Mouse (Mus musculus) layer of hippocampus, adult 18-20 months (tissue): ENCODE measurements around the gene Abl1. TPM values are rescaled to one million over a fixed set of nuclear protein-coding genes. Genes with fewer than 3 reads are reported as not detected.

Experiments used
- DNase-seq, 2 experiments: peaks; one replicate each; pipeline ENCODE4 v3.0.0; 2022; ENCODE audit warnings: low spot score in 2 of 2
- total RNA-seq, 2 experiments: library from RNA; stranded (reverse); gene quantifications; 2 replicates each; pipeline ENCODE4 v1.2.3; 2021

The Abl1 gene
- total RNA-seq, 2 experiments from 2014 or later, result 42.5 to 46.0 TPM

- DNase-seq, result no peak
Measured at GRCm38 (mm10) chr2:31782958-31783602, 94.9 kb downstream of the Abl1 start.

DNA sequence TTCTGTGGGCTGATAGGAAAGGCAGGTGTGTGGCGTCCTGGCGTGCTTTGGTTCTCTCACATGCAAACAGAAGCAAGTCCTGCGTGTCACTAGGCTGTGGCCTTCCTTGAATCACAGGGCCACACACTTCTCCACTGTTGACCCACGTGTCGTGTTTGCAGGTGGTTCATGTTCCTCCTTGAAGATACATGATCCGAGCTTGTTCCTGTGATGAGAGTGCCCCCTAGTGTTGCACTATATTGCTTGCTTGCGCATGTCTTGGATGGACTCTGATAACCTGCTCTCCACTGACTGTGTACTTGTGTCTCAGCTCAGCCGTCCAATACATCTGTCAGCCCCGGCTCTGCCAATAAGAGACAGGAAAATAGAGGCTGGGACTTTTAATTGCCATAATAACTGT is 96.9 kb downstream of the Abl1 start:
- peak; percentile 73 to 94 for DNase-seq

DNA sequence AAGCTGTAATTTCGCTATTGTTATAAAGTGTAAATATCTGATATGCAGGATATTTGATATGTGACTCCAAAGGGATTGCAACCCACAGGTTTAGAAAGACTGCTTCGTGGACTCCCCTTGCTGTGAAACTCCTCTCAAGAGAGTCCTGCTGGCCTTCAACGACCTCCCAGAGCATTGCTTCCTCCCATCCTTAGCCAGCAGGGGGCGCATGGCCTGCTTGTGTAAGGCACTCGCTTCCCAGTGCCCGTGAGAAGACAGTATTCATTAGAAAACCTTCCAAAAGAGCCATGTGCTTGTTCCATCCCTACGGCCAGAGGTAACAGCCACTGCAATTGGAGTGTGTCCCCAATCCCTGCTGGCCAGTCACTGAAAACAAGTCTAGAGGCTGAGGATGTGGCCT is 98.9 kb downstream of the Abl1 start:
- DNase-seq, result peak; percentile 58 to 84

- no peak for DNase-seq
Measured at GRCm38 (mm10) chr2:31788227-31788626, 100.1 kb downstream of the Abl1 start.

GRCm38 (mm10) chr2:31789215-31789614 is 101.0 kb downstream of the Abl1 start:
- no peak for DNase-seq

DNA sequence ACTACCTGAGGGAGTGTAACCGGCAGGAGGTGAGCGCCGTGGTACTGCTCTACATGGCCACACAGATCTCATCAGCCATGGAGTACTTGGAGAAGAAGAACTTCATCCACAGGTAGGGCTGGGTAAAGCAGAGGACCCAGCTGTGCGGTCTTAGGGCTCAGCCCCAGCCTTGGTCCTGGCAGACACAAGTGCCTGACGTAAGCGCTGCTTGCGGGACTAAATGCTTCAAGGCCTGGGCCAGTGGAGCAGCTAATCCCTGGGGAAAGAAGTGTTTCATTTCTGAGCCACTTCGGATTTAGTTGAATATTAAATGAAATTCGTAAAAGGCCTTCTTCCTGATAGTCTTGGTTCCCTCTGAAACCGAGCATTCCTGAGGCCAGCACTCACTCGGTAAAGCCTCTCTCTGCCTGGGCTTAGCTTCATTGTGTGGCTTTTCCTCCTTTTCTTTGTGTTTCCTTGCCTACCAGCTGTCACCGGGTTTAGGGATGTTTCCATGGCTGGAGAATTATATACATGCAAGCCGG is 102.6 kb downstream of the Abl1 start:
- no peak for DNase-seq

- DNase-seq, result no peak
Measured at GRCm38 (mm10) chr2:31791260-31791659, 103.1 kb downstream of the Abl1 start.

- DNase-seq, result no peak
Measured at GRCm38 (mm10) chr2:31792611-31793010, 104.4 kb downstream of the Abl1 start.

GRCm38 (mm10) chr2:31796943-31797342 is 108.8 kb downstream of the Abl1 start:
- DNase-seq, result no peak

- no peak for DNase-seq
Measured at GRCm38 (mm10) chr2:31801416-31801815, 113.2 kb downstream of the Abl1 start.

GRCm38 (mm10) chr2:31802811-31803210 is 114.6 kb downstream of the Abl1 start:
- DNase-seq, result no peak

GRCm38 (mm10) chr2:31803480-31803879 is 115.3 kb downstream of the Abl1 start:
- DNase-seq, result no peak

GRCm38 (mm10) chr2:31806639-31807382 is 118.6 kb downstream of the Abl1 start:
- DNase-seq, result no peak

DNA sequence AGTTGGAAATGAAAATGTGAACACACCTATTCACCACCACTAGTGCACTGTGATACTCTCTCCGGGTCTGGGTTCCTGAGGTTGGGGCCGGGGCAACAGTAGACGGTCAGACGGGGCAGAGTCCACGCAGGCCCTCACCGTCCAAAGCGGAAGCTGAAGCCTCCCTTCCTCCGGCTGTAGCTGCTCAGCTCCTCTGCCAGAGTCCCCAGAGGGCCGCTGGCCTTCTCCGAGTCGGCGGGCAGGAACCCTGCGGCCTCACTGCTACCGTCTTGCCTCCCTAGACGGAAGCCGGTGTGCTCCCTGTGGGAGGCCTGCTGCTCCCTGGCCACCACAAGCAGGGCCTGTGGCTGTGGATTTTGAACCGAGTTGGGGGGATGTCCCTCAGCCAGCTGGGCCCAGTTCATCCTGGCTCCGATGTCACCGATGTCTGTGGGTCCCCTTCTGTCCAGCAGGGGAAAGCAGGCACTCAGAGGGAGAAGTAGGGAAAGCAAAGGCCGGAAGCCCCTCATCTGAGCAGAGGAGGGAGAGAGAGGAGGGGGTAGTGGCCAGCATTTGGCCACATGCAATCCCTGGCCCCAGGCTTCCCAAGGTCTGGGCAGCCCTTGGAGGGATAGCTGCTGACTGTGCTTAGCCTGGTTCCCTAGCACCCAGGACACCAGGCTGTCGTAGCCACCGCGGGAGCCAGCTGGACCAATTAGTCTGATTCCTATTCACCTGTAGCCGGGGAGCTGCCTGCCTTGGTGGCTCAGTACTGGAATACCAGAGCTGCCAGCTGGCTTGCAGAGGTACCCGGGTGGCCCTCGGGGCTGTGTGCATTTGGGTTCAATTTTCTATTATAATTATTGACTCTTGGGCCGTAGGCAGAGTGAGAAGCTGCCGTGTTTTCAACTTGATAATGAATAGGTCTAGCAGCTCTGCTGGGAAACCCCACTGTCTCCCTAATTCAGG is 120.5 kb downstream of the Abl1 start:
- DNase-seq, result no peak

GRCm38 (mm10) chr2:31809358-31809740 is 121.2 kb downstream of the Abl1 start:
- DNase-seq, result no peak

DNA sequence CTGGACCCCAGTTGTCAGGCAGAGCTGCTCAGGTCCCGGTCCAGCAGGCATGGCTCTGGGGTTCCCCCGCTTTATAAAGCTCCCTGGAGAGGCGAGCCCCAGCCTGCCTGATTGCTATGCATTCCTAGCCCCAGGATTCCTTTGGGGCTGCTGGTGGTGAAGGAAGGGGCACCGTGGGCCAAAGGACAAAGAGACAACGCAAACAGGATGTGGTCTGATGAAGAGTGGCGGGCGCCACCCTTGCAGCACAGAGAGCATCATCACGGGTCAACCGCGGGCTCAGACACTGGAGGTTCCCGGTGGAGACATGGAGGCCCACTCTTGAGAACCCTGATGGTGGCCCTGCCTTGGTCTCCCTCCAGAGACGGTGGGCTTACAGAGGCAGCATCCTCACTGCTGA is 122.3 kb downstream of the Abl1 start, which contains the start of gene Qrfp:
Gene Qrfp (minus strand): TSS at position 137 of the 400 bp plus-strand sequence.
- no peak for DNase-seq

DNA sequence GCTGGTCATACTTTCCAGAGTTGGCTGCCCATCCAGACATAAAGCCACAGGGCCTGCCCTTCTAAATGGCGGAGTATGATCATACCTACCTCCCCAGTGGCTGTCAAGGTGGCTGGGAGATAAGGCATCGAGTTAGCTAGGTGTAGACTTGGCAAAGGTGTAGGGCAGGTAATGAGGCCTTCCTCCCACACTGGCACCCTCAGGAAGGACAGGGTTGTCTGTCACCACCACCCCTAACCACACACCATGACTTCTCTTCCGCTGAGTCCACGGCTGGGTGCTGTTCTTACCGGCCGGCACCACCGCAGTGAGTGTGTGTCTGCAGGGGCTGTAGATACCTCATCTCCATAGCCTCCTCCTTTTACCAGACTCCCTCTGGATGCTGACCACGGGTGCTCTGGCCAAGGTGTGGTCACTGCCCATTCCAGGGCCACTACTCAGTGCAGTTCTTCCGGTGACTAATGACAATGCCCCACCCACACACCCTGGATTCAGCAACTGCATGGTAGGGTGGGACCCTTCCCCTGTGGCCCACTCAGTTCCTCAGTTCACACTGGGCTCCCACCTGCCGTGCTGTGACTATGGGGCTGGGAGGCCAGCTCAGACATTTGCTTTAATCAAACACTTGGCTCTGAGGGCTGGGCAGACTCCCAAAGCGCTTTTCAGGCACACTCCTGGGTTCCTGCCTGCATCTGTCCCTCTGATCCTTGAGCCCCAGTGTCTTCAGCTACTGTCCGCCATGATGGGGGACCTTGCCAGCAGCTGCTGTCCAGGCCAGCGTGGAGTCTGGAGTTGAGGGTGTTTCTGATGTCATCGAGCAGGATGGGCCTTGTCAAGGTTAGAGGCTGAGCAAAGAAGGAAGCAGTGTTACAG is 123.1 kb downstream of the Abl1 start:
- no peak for DNase-seq

GRCm38 (mm10) chr2:31813641-31814040 is 125.5 kb downstream of the Abl1 start:
- no peak for DNase-seq

GRCm38 (mm10) chr2:31814699-31815098 is 126.5 kb downstream of the Abl1 start:
- peak in 1 of 2 experiments; percentile 21 for DNase-seq

- peak; percentile 40 to 72 for DNase-seq
Measured at GRCm38 (mm10) chr2:31815367-31815766, 127.2 kb downstream of the Abl1 start.
